Mouse (Mus musculus) Muller cell, postnatal 12 days (primary cell): ENCODE data around the gene Slc45a1.
A peak's percentile ranks its signal among the peaks of the same experiment; 100 is the strongest.
"Not testable (repeated sequence)": the region's sequence is repeated elsewhere in the genome, so short reads cannot be mapped to it uniquely, and the experiment has no call there.

Experiments
- DNase-seq: peaks from one replicate; pipeline ENCODE4 v3.0.0-alpha.2; 2015; ENCODE audit errors: inconsistent ontology term

The Slc45a1 gene

GRCm38 (mm10) chr4:150605804-150606203 is 46.2 kb downstream of the Slc45a1 start:
- DNase-seq, result no peak

GRCm38 (mm10) chr4:150603366-150604061 is 48.5 kb downstream of the Slc45a1 start:
- no peak for DNase-seq

- DNase-seq, result no peak
Measured at GRCm38 (mm10) chr4:150601489-150601888, 50.5 kb downstream of the Slc45a1 start.

- not testable (repeated sequence) for DNase-seq
Measured at GRCm38 (mm10) chr4:150600503-150600902, 51.5 kb downstream of the Slc45a1 start.

GRCm38 (mm10) chr4:150599119-150599992 is 52.6 kb downstream of the Slc45a1 start:
- peak; percentile 41 for DNase-seq

DNA sequence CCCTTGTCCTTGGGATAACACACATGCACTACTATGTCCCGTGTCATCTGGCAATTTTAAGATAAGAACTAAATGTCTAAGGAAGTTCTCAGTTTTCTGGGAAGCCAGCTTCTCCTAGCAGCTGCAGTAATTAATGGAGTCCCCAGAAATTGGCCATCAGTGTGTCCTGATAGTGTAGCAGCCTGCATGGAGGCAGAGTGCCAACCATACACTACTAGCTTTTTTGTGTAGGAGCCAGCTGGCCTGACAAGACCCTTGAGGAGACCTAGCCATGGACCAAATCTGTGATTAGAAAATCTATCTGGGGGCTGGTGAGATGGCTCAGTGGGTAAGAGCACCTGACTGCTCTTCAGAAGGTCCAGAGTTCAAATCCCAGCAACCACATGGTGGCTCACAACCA is 53.3 kb downstream of the Slc45a1 start:
- no peak for DNase-seq

GRCm38 (mm10) chr4:150595991-150596390 is 56.0 kb downstream of the Slc45a1 start:
- no peak for DNase-seq

DNA sequence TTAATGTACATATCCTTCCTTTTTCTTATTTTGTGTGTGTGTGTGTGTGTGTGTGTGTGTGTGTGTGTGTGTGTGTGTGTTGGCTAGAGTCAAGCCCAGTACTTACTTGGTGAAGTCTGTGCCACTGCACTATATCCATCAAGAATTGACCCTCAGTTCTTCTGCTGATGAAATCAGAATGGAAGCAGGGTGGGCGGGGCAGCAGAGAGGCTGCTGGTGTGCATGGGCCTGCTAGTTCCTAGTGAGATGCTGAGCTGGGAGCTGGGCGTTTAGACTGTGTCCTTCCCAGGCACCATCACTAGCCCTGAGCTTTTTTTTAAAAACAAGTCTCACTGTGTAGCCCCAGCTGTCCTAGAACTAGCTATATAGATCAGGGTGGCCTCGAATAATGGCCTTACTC is 56.9 kb downstream of the Slc45a1 start:
- no peak for DNase-seq

DNA sequence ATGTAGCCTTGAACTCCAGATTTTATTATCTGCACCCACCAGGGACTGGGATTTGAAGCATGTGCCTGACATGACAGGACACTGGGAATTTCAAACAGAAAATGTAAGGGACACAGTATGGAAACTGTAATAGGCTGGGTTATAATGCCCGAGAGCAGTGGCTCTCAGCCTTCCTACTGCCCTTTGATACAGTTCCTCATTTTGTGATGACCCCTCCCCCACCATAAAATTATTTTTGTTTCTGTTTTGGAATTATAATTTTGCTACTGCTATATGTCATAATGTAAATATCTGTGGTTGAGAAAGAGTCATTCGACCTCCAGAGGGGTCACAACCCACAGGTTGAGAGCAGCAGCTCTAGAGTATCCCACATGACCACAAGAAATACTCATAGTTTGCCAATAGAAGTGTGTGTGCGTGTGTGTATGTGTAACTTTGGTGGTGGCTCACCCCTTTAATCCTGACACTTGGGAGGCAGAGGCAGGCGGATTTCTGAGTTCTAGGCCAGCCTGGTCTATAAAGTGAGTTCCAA is 57.6 kb downstream of the Slc45a1 start:
- no peak for DNase-seq

DNA sequence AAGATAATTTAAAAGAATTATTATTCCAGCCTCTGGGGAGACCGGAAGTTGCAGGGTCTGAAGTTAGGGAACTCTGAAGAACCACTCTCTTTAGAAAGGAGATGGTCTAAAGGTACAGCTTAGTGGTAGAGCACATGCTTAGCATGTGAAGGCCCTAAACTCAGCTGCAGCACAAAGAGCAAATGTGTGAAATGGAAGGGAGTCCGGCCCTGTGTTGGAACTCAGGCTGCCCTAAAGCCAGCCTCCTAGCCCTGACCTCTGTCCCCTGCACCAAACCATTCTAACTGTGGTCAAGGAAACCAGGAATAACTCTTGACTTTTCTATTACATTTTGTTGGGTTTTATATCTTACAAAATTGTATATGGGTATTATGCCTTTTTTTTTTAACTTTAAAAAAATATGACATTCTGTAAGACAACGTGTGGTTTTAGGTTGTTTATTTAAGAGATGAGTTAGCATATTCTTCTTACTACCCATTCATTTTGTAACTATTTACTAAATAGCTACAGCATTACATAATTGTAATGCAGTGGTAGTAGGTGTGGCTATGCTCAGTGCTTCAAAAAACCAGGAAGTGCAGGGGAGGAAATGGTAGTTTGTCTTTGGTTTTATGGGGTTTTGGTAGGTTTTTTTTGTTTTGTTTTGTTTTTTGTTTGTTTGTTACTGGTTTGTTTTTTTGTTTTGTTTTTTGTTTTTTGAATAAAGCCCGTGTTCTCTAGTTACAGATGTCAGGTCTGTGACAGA is 58.3 kb downstream of the Slc45a1 start:
- DNase-seq, result no peak

- no peak for DNase-seq
Measured at GRCm38 (mm10) chr4:150592087-150592486, 59.9 kb downstream of the Slc45a1 start.

DNA sequence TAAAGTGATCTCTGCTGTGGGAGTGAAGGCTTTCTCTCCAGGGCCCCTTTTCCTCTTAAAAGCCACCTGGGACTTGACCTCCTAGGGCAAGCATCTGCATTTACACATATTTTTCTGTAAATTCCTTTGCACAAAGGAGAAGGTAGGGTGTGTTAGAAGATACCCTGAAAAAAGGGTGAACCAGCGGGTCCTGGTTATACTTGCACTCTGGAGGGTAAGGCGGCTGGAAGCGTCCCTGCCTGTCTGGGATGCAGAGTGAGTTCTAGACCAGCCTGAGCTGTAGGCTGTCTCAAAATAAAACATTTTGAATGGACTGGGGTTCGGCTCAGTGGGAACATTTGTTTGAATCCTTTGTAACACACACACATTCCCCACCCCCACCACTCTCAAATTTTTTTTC is 60.4 kb downstream of the Slc45a1 start:
- no peak for DNase-seq

GRCm38 (mm10) chr4:150590621-150591282 is 61.2 kb downstream of the Slc45a1 start:
- no peak for DNase-seq

DNA sequence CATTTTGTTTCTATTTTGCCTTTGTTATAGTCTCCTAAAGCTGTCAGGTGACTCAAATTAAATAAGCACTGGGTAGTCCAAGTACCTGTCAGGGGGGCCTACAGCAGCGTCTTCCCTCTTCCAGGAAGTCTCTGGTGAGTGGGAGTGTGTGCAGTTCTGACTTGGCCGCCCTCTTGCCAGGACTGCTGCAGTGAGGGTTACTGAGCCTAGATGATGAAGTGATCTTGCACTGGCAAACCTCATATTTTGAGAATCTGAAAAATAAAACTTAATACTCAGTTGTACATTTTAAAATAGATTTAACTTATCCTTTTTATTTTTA is 63.7 kb downstream of the Slc45a1 start:
- no peak for DNase-seq

DNA sequence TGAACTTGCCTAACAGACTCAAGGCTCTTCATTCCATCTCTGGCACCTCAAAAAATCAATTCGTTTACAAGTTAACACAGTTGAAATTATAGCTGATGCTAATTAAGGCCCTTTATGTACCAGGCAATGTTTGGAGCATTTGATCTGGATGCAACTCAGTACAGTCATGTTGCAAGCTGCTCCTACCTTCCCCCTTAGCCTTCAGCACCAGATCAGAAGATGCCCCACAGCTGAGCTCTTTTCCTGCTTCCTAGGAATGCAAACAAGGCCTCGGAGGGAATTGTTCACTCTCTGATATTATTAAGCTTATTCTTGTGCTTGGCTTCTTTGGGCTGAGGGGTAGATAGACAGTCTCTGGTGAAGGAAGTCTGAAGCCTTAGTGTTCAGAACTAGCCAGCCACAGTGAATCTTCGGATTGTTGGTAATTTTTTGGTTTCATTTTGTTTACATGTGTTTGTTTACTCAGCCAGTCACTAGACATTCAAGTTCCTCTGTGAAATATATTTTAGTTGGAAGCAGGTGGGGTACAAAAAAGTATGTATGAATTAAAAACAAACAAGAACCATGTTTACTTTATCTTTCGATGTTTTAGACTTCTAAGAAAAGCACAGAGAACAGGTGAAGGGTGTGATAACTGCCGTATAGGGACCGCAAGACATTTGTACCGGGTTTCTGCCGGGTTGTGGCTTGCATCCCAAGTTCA is 64.2 kb downstream of the Slc45a1 start:
- no peak for DNase-seq

DNA sequence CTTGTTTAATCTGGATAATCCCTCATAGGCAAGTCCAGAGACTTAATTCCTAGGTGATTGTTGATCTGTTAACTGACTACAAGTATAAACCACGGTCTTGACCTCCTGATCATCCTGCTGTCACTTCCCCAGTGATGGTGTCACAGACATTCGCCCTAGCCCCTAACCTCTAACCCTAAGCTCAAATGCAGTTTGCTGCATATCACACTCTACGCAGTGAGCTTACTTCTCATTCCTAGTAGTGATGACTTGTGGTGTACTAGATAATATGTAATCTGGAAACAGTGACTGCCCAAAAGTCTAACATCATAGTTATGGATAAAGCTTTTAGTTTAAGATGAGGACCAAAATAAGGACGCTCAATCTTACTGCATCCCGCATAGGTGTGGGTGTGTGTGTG is 65.7 kb downstream of the Slc45a1 start:
- DNase-seq, result no peak

DNA sequence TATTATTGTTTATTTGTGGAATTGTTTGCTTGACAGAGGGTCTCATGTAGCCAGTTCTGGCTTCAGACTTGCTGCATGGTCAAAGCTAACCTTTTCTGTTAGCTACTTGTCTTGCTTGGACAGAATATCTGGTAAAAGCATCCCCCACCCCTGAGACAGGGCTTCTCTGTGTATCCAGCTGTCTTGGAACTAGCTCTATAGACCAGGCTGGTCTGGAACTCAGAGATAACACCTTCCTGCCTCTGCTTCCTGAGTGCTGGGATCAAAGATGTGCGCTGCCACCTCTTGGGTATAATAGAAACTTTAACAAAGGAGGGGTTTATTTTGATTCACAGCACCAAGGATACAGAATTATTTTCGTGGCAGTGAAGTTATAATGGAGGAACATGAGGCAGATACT is 66.2 kb downstream of the Slc45a1 start:
- no peak for DNase-seq

DNA sequence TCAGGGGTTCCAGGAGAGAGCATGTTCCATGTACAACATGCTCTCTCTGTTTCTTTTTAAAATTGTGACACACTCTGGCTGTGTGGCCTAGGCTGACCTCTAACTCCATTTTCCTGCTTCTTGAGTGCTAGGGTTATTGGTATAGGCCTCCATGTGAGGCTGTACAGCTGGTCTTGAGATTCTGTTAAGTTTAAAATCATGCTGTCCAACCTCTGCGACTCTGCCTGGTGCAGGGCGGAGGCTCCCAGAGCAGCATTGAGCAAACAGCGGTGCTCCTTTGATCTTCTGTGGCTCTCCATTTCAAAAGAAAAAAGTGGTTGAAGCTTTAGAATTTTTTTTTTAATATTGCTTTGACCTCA is 68.2 kb downstream of the Slc45a1 start:
- DNase-seq, result peak; percentile 28

GRCm38 (mm10) chr4:150582966-150583776 is 68.8 kb downstream of the Slc45a1 start:
- DNase-seq, result peak; percentile 86
